9 mouse cellular contexts compared by ENCODE assay signal in genomic region chr11:107414996-107415747, GRCm38 (mm10). TPM values are rescaled to one million over a fixed set of nuclear protein-coding genes. Genes with fewer than 3 reads are reported as not detected.
DNase-seq lines count a peak whose midpoint lies in the region; ATAC-seq and TF ChIP-seq lines count a peak whose summit lies in the region.
"Had no signal": no experiment of that assay in that cellular context is flagged by ENCODE, and none has a peak within 500 bp of the region (broad histone marks: within the 10 kb centered on the region; RNA-seq: fewer than 3 reads in every experiment).

No protein-coding gene starts in this region.

- TF ChIP-seq POLR2A in brain, embryonic 14.5 days (IDR thresholded peaks at IDR 0.05; ENCODE audit: borderline replicate concordance, extremely low read depth, insufficient read depth, insufficient read length, poor library complexity, severe bottlenecking) = no peak

- H3K27me3 ChIP-seq in heart, embryonic 15.5 days = no peaks in the 10 kb centered on the region
- H3K27me3 ChIP-seq in hindbrain, embryonic 12.5 days = no peaks in the 10 kb centered on the region
- H3K27me3 ChIP-seq in megakaryocyte, embryonic 14.5 days (replicated peaks) = no peaks in the 10 kb centered on the region

- 64% methylated on average over 11 of the region's 11 CpGs for WGBS in heart, embryonic 15.5 days
- WGBS in hindbrain, embryonic 12.5 days = 74% methylated on average over 11 of the region's 11 CpGs

- peaks cover 35% of the 10 kb centered on the region for H3K4me1 ChIP-seq in heart, embryonic 15.5 days (replicated peaks)
- peaks cover 47% of the 10 kb centered on the region for H3K4me1 ChIP-seq in hindbrain, embryonic 12.5 days
- peaks cover 99% of the 10 kb centered on the region for H3K4me1 ChIP-seq in megakaryocyte, embryonic 14.5 days

- no peak for TF ChIP-seq CTCF in brain, embryonic 14.5 days (IDR thresholded peaks at IDR 0.05; ENCODE audit: borderline replicate concordance, extremely low read depth, insufficient read depth, insufficient read length)

- 0 out of 2 replicates have a peak overlapping the region, but pooled peaks have one; percentile 1 for H3K4me2 ChIP-seq in heart, embryonic 15.5 days
- no peak overlapping the region for H3K4me2 ChIP-seq in hindbrain, embryonic 12.5 days (replicated peaks)

- H3K4me3 ChIP-seq in heart, embryonic 15.5 days = no peak overlapping the region
- no peak overlapping the region for H3K4me3 ChIP-seq in hindbrain, embryonic 12.5 days
- H3K4me3 ChIP-seq in megakaryocyte, embryonic 14.5 days (replicated peaks) = peak overlapping the region; percentile 17
- H3K4me3 ChIP-seq: erythroblast, embryonic 14.5 days had no signal

- H3K9me3 ChIP-seq in heart, embryonic 15.5 days (replicated peaks) = no peaks in the 10 kb centered on the region
- no peaks in the 10 kb centered on the region for H3K9me3 ChIP-seq in hindbrain, embryonic 12.5 days (replicated peaks)
- no peaks in the 10 kb centered on the region for H3K9me3 ChIP-seq in megakaryocyte, embryonic 14.5 days

- no peaks in the 10 kb centered on the region for H3K36me3 ChIP-seq in heart, embryonic 15.5 days
- H3K36me3 ChIP-seq in hindbrain, embryonic 12.5 days = no peaks in the 10 kb centered on the region
- peaks cover 18% of the 10 kb centered on the region for H3K36me3 ChIP-seq in megakaryocyte, embryonic 14.5 days (replicated peaks; ENCODE audit: low read length)

- DNase-seq in heart, postnatal 4 days = no peak
- peak; percentile 58 for DNase-seq in brain, embryonic 14.5 days (ENCODE audit: low read depth)
- DNase-seq in layer of hippocampus, postnatal 25 days (ENCODE audit: extremely low spot score in 1 of 2, low spot score in 1 of 2) = no peak
- DNase-seq in right cerebral cortex, postnatal 14 days = no peak
- no peak for DNase-seq in urinary bladder, adult 18-20 months (ENCODE audit: low spot score in 2 of 2)

- ATAC-seq in heart, embryonic 15.5 days (replicated peaks; ENCODE audit: insufficient number of reproducible peaks, insufficient read depth, low FRiP score, low read depth) = no peak
- no peak for ATAC-seq in hindbrain, embryonic 12.5 days (ENCODE audit: low FRiP score)

- peak overlapping the region; percentile 41 for H3K27ac ChIP-seq in heart, embryonic 15.5 days
- peak overlapping the region; percentile 53 for H3K27ac ChIP-seq in hindbrain, embryonic 12.5 days

- H3K9ac ChIP-seq in heart, embryonic 15.5 days = 0 out of 2 replicates have a peak overlapping the region, but pooled peaks have one; percentile 2
- no peak overlapping the region for H3K9ac ChIP-seq in hindbrain, embryonic 12.5 days

RNA-seq across cellular contexts. Expression of gene Pitpnc1, which starts 55.3 kb away (rescaled TPM):
- 15.2 and 18.0 TPM in 2 replicates for polyA plus RNA-seq in heart, embryonic 15.5 days (2015; fragmentation: Nextera tagmentation; extraction: Ambion mirVana)
- total RNA-seq in heart, postnatal 4 days (2021) = 10 to 100 TPM; 68.1 to 75.2 TPM
- 23.9 and 30.2 TPM in 2 replicates for polyA plus RNA-seq in brain, embryonic 14.5 days (2012; rRNA removed)
- 36.5 and 37.1 TPM in 2 replicates for polyA plus RNA-seq in hindbrain, embryonic 12.5 days (2016; fragmentation: Nextera tagmentation; extraction: Ambion mirVana)
- 1.4 and 5.1 TPM in 2 replicates for polyA plus RNA-seq in megakaryocyte, embryonic 14.5 days (2012; ENCODE audit: insufficient read depth, low replicate concordance)
- 10 to 100 TPM; 53.6 to 58.3 TPM for total RNA-seq in layer of hippocampus, postnatal 25 days (2021)
